Mouse (Mus musculus) kidney, embryonic 14.5 days (tissue): ENCODE measurements around the gene St6galnac3. TPM values are rescaled to one million over a fixed set of nuclear protein-coding genes. Genes with fewer than 3 reads are reported as not detected.
A peak's percentile ranks its signal among the peaks of the same experiment; 100 is the strongest.

ENCODE experiments used
- ATAC-seq: fragments of 200-750 bp; cut with Nextera tagmentation; 2 replicates; pipeline ENCODE4 v1.8.0; 2017; ENCODE audit warnings: moderate number of reproducible peaks, mild to moderate bottlenecking, moderate TSS enrichment, moderate library complexity; ENCODE audit not compliant: low FRiP score, low TSS enrichment
- H3K27ac ChIP-seq: fragments of 300-500 bp; sonication (generic); 2 replicates; pipeline ENCODE4 v1.5.1; 2014; ENCODE audit warnings: low read depth, mild to moderate bottlenecking, low read length, moderate library complexity, mixed read lengths
- H3K27me3 ChIP-seq: fragments of 300-500 bp; sonication (generic); 2 replicates; pipeline ENCODE4 v1.6.1; 2014; ENCODE audit warnings: mild to moderate bottlenecking, low read length; ENCODE audit not compliant: control insufficient read depth, insufficient read depth
- H3K36me3 ChIP-seq: fragments of 300-500 bp; sonication (generic); 2 replicates; pipeline ENCODE4 v1.6.1; 2014; ENCODE audit warnings: low read length, mixed read lengths; ENCODE audit not compliant: control insufficient read depth, insufficient read depth
- H3K4me1 ChIP-seq: fragments of 300-500 bp; sonication (generic); 2 replicates; pipeline ENCODE4 v1.6.1; 2014; ENCODE audit warnings: low read length, mixed read lengths; ENCODE audit not compliant: control insufficient read depth, insufficient read depth
- H3K4me2 ChIP-seq: fragments of 300-500 bp; sonication (generic); replicated peaks from 2 replicates; pipeline ENCODE4 v1.6.1; 2014; ENCODE audit warnings: low read depth, mild to moderate bottlenecking, low read length
- H3K4me3 ChIP-seq: fragments of 300-500 bp; sonication (generic); 2 replicates; pipeline ENCODE4 v1.5.1; 2014; ENCODE audit warnings: mild to moderate bottlenecking, low read length
- H3K9ac ChIP-seq: fragments of 300-500 bp; sonication (generic); 2 replicates; pipeline ENCODE4 v1.6.1; 2014; ENCODE audit warnings: low read depth, mild to moderate bottlenecking, low read length, moderate library complexity
- H3K9me3 ChIP-seq: fragments of 300-500 bp; sonication (generic); 2 replicates; pipeline ENCODE4 v1.6.1; 2016; ENCODE audit warnings: low read length; ENCODE audit not compliant: control insufficient read depth
- WGBS: fragments of 180-500 bp; shearing (Covaris S2); extraction: QIAGEN DNeasy Blood & Tissue Kit; methylation state at CpG from one replicate; pipeline ENCODE4 v1.1.7; 2014; 5-methylcytosine and 5-hydroxymethylcytosine counted together
- polyA plus RNA-seq: library from polyadenylated mRNA; unstranded; fragments of >200 nt; fragmentation: Nextera tagmentation; extraction: Ambion mirVana; gene quantifications from 2 replicates; pipeline ENCODE4 v1.2.1, GENCODE M21; 2014

St6galnac3 gene
- polyA plus RNA-seq, 1 experiment from 2014 or later = 63.8 TPM

- no peaks in the 10 kb centered on the region for H3K9me3 ChIP-seq
- H3K9ac ChIP-seq = no peak overlapping the region
- no peaks in the 10 kb centered on the region for H3K27me3 ChIP-seq
- peaks cover 24% of the 10 kb centered on the region for H3K4me1 ChIP-seq
- no peak overlapping the region for H3K4me2 ChIP-seq
- no peak overlapping the region for H3K4me3 ChIP-seq
- WGBS = 84% methylated on average over 15 of the region's 15 CpGs
- 0 out of 2 replicates have a peak, but pooled peaks cover 2% of the 10 kb centered on the region for H3K36me3 ChIP-seq
- no peak for ATAC-seq
- no peak overlapping the region for H3K27ac ChIP-seq
Observed at GRCm38 (mm10) chr3:153659575-153660168, 65.3 kb downstream of the St6galnac3 start.

- Histone ChIP-seq H3K4me2 (no peak overlapping the region), H3K9ac (no peak overlapping the region), H3K27ac (no peak overlapping the region), H3K9me3 (no peaks in the 10 kb centered on the region), H3K36me3 (0 out of 2 replicates have a peak, but pooled peaks cover 2% of the 10 kb centered on the region), H3K4me3 (no peak overlapping the region), H3K27me3 (no peaks in the 10 kb centered on the region), H3K4me1 (peaks cover 22% of the 10 kb centered on the region)
- ATAC-seq = peak; percentile 25; the same call in 1 of the 2 replicates
- WGBS = 72% methylated on average over 22 of the region's 22 CpGs
Observed at GRCm38 (mm10) chr3:153658051-153658777, 66.8 kb downstream of the St6galnac3 start.

GRCm38 (mm10) chr3:153655071-153655470 is 69.9 kb downstream of the St6galnac3 start:
- Histone ChIP-seq H3K9ac (no peak overlapping the region), H3K9me3 (no peaks in the 10 kb centered on the region), H3K4me2 (no peak overlapping the region), H3K4me1 (peaks cover 14% of the 10 kb centered on the region), H3K27me3 (no peaks in the 10 kb centered on the region), H3K4me3 (no peak overlapping the region), H3K27ac (no peak overlapping the region), H3K36me3 (0 out of 2 replicates have a peak, but pooled peaks cover 2% of the 10 kb centered on the region)
- ATAC-seq = no peak
- 29% methylated on average over 9 of the region's 9 CpGs for WGBS

GRCm38 (mm10) chr3:153652850-153653249 is 72.1 kb downstream of the St6galnac3 start:
- Histone ChIP-seq H3K9ac (no peak overlapping the region), H3K4me1 (peaks cover 13% of the 10 kb centered on the region), H3K4me3 (no peak overlapping the region), H3K27ac (no peak overlapping the region), H3K9me3 (no peaks in the 10 kb centered on the region), H3K4me2 (no peak overlapping the region), H3K27me3 (no peaks in the 10 kb centered on the region), H3K36me3 (no peaks in the 10 kb centered on the region)
- peak; percentile 68 for ATAC-seq
- WGBS = 53% methylated on average over 3 of the region's 3 CpGs

- ATAC-seq = no peak
- Histone ChIP-seq H3K9ac (no peak overlapping the region), H3K4me2 (no peak overlapping the region), H3K4me1 (peaks cover 22% of the 10 kb centered on the region), H3K27me3 (no peaks in the 10 kb centered on the region), H3K36me3 (no peaks in the 10 kb centered on the region), H3K27ac (no peak overlapping the region), H3K9me3 (no peaks in the 10 kb centered on the region), H3K4me3 (no peak overlapping the region)
- 72% methylated on average over 8 of the region's 8 CpGs for WGBS
Observed at GRCm38 (mm10) chr3:153648713-153649112, 76.3 kb downstream of the St6galnac3 start.

GRCm38 (mm10) chr3:153645803-153646202 is 79.2 kb downstream of the St6galnac3 start:
- H3K9ac ChIP-seq = no peak overlapping the region
- H3K36me3 ChIP-seq = no peaks in the 10 kb centered on the region
- no peak overlapping the region for H3K4me3 ChIP-seq
- ATAC-seq = peak; percentile 79
- 52% methylated on average over 7 of the region's 7 CpGs for WGBS
- no peaks in the 10 kb centered on the region for H3K27me3 ChIP-seq
- H3K27ac ChIP-seq = no peak overlapping the region
- peaks cover 15% of the 10 kb centered on the region for H3K4me1 ChIP-seq
- H3K9me3 ChIP-seq = no peaks in the 10 kb centered on the region
- no peak overlapping the region for H3K4me2 ChIP-seq

- Histone ChIP-seq H3K4me3 (no peak overlapping the region), H3K27ac (no peak overlapping the region), H3K4me2 (no peak overlapping the region), H3K36me3 (no peaks in the 10 kb centered on the region), H3K27me3 (no peaks in the 10 kb centered on the region), H3K9ac (no peak overlapping the region), H3K4me1 (peaks cover 15% of the 10 kb centered on the region), H3K9me3 (no peaks in the 10 kb centered on the region)
- 73% methylated on average over 20 of the region's 20 CpGs for WGBS
- ATAC-seq = peak; percentile 59; the same call in 1 of the 2 replicates
Observed at GRCm38 (mm10) chr3:153643822-153644519, 81.0 kb downstream of the St6galnac3 start.

- no peak for ATAC-seq
- Histone ChIP-seq H3K9ac (no peak overlapping the region), H3K4me3 (no peak overlapping the region), H3K27me3 (no peaks in the 10 kb centered on the region), H3K9me3 (no peaks in the 10 kb centered on the region), H3K4me2 (no peak overlapping the region), H3K36me3 (no peaks in the 10 kb centered on the region), H3K4me1 (peaks cover 15% of the 10 kb centered on the region), H3K27ac (no peak overlapping the region)
- WGBS = 90% methylated on average over 14 of the region's 14 CpGs
Observed at GRCm38 (mm10) chr3:153642826-153643225, 82.1 kb downstream of the St6galnac3 start.

- H3K4me2 ChIP-seq = no peak overlapping the region
- H3K4me3 ChIP-seq = no peak overlapping the region
- H3K4me1 ChIP-seq = peaks cover 15% of the 10 kb centered on the region
- H3K9me3 ChIP-seq = no peaks in the 10 kb centered on the region
- H3K27me3 ChIP-seq = no peaks in the 10 kb centered on the region
- H3K27ac ChIP-seq = no peak overlapping the region
- ATAC-seq = no peak
- WGBS = 87% methylated on average over 5 of the region's 5 CpGs
- H3K36me3 ChIP-seq = no peaks in the 10 kb centered on the region
- no peak overlapping the region for H3K9ac ChIP-seq
Observed at GRCm38 (mm10) chr3:153641805-153642204, 83.2 kb downstream of the St6galnac3 start.
